Mouse (Mus musculus) stomach, postnatal 0 days (tissue): Measurements from ENCODE around the gene Rps4x.

ENCODE experiments used
- CTCF ChIP-seq: IDR thresholded peaks from 2 replicates; pipeline ENCODE4 v1.5.1; 2016; ENCODE audit warnings: antibody characterized with exemption, low read depth, mild to moderate bottlenecking, moderate library complexity
- EP300 ChIP-seq: optimal IDR thresholded peaks from 2 replicates; pipeline ENCODE3; 2016; ENCODE audit warnings: antibody characterized with exemption

DNA sequence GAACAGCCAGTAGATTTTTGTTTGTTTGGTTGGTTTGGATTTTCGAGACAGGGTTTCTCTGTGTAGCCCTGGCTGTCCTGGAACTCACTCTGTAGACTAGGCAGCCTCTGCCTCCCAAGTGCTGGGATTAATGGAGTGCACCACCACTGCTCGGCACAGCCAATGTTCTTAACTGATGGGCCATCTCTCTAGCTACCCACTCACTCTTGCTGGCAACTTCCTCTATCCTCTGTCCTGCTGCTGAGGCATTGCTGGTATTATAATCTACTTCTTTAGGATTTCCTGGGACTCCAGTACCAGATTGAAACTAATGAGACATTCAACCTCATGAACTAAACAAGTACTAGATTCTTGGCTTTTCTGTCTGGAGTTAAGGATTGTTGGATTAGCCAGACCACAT lies 28.7 kb downstream of the Rps4x start:
- TF ChIP-seq CTCF (no peak), EP300 (no peak)
